Mouse (Mus musculus): ENCODE data around the gene Poc1b. TPM values are rescaled to one million over a fixed set of nuclear protein-coding genes. Genes with fewer than 3 reads are reported as not detected.
"Not testable (repeated sequence)": the region's sequence is repeated elsewhere in the genome, so short reads cannot be mapped to it uniquely, and the experiment has no call there.

The Poc1b gene
- polyA plus RNA-seq, 1 experiment = 11.4 TPM

DNA sequence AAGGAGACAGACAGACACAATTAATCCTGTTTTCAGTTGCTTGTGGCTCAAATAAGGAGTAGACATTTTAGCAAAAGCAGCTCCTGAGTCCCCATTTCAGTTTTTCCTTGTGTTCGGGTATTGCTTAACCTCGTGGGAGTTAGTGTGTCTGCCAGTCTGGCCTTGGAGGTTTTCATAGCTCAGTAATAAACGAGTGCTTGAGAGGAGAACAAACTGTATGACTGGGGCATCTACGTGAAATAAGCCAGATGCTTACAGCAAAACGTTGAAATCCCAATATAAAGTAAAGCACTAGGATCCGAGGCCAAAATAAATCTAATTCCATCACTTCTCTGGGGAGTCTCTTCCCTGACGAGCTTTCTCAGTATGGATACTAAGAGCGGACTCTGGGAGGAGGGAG lies 38.8 kb downstream of the Poc1b start:
- Histone ChIP-seq H3K27me3 (ENCODE audit: control insufficient read depth, insufficient read depth, low read length) (no peaks in the 10 kb centered on the region), H3K4me1 (replicated peaks; ENCODE audit: control insufficient read depth, insufficient read depth, low read length) (no peaks in the 10 kb centered on the region), H3K36me3 (ENCODE audit: control insufficient read depth, insufficient read depth, low read length) (no peaks in the 10 kb centered on the region), H3K4me3 (ENCODE audit: control insufficient read depth, insufficient read depth, low read length) (no peak overlapping the region), H3K27ac (ENCODE audit: control insufficient read depth, insufficient read depth, low read length) (no peak overlapping the region)
- DNase-seq = no peak
- 94% methylated on average over 8 of the region's 8 CpGs for WGBS
- TF ChIP-seq CTCF (IDR thresholded peaks at IDR 0.05; ENCODE audit: borderline replicate concordance, control insufficient read depth, extremely low read depth, insufficient read depth, low read length, poor library complexity) = no peak
- TF ChIP-seq POLR2A (IDR thresholded peaks at IDR 0.05; ENCODE audit: control insufficient read depth, extremely low read depth, insufficient read depth, low read length, poor library complexity) = no peak

DNA sequence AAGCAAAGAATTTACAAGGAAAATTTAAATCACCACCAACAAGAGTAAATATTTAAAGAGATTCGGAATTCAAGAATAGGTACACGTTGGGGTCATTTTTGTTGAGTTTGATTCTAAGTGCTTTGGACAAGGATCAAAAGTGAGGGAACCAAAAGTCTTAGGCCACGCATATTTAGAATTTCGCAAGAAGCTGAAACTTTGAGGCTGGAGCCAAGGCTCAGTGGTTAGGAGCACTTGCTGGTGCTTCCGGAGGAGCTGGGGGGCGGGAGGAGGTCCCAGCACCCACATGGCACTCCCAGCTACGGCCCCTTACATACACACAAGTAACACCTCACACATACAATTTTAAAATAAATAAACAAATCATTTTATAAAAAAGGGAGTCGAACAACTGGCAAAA lies 39.8 kb downstream of the Poc1b start:
- Histone ChIP-seq H3K4me1 (replicated peaks; ENCODE audit: control insufficient read depth, insufficient read depth, low read length) (no peaks in the 10 kb centered on the region), H3K36me3 (ENCODE audit: control insufficient read depth, insufficient read depth, low read length) (no peaks in the 10 kb centered on the region), H3K4me3 (ENCODE audit: control insufficient read depth, insufficient read depth, low read length) (no peak overlapping the region), H3K27me3 (ENCODE audit: control insufficient read depth, insufficient read depth, low read length) (no peaks in the 10 kb centered on the region), H3K27ac (ENCODE audit: control insufficient read depth, insufficient read depth, low read length) (no peak overlapping the region)
- WGBS = 94% methylated on average over 8 of the region's 8 CpGs
- no peak for TF ChIP-seq POLR2A (IDR thresholded peaks at IDR 0.05; ENCODE audit: control insufficient read depth, extremely low read depth, insufficient read depth, low read length, poor library complexity)
- no peak for TF ChIP-seq CTCF (IDR thresholded peaks at IDR 0.05; ENCODE audit: borderline replicate concordance, control insufficient read depth, extremely low read depth, insufficient read depth, low read length, poor library complexity)
- DNase-seq = no peak

DNA sequence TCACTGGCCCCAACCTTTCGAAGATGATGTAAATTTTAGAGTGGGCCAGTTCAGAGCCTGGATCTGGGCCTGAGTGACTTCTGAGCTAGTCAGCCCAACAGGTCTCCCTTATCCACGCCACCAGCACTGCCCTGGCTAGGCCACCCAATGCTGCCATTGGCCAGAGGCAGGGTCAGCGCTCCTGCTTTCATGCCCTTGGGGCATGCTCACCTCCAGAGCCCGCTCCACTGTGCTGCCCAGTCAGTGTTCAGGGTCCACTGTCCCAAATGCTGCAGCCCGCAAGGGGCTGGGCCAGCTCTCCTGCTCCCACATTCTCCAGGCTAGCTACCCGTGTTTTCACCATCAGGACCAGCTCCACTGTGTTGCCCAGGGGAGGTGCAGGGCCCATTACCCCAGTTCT lies 43.2 kb downstream of the Poc1b start:
- no peak overlapping the region for H3K4me3 ChIP-seq (ENCODE audit: control insufficient read depth, insufficient read depth, low read length)
- no peak overlapping the region for H3K27ac ChIP-seq (ENCODE audit: control insufficient read depth, insufficient read depth, low read length)
- H3K27me3 ChIP-seq (ENCODE audit: control insufficient read depth, insufficient read depth, low read length) = no peaks in the 10 kb centered on the region
- H3K36me3 ChIP-seq (ENCODE audit: control insufficient read depth, insufficient read depth, low read length) = no peaks in the 10 kb centered on the region
- no peak for DNase-seq
- 96% methylated on average over 6 of the region's 6 CpGs for WGBS
- TF ChIP-seq POLR2A (IDR thresholded peaks at IDR 0.05; ENCODE audit: control insufficient read depth, extremely low read depth, insufficient read depth, low read length, poor library complexity) (no peak), CTCF (IDR thresholded peaks at IDR 0.05; ENCODE audit: borderline replicate concordance, control insufficient read depth, extremely low read depth, insufficient read depth, low read length, poor library complexity) (no peak)
- no peaks in the 10 kb centered on the region for H3K4me1 ChIP-seq (replicated peaks; ENCODE audit: control insufficient read depth, insufficient read depth, low read length)

DNA sequence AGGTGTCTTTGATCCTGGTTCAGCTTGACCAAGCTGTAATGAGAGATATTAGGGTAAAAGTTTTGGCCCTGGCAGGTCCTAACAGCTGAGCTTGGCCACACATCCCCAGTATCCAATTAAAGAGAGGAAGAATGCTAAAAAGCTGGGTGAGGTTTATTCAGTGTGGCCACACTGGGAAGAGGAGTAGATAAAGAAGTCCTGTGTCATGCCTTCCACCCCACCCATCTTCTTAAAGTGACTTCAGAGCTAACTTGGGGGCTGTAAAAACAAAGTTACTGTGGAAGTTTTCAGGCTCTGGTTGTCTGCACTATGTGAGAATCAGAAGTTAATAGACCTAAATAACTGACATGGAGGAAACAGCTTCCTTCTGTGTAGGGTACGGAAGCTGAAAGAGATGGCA lies 44.7 kb downstream of the Poc1b start:
- 100% methylated on average over 1 of the region's 1 CpGs for WGBS
- Histone ChIP-seq H3K4me3 (ENCODE audit: control insufficient read depth, insufficient read depth, low read length) (no peak overlapping the region), H3K27me3 (ENCODE audit: control insufficient read depth, insufficient read depth, low read length) (no peaks in the 10 kb centered on the region), H3K4me1 (replicated peaks; ENCODE audit: control insufficient read depth, insufficient read depth, low read length) (no peaks in the 10 kb centered on the region), H3K27ac (ENCODE audit: control insufficient read depth, insufficient read depth, low read length) (no peak overlapping the region), H3K36me3 (ENCODE audit: control insufficient read depth, insufficient read depth, low read length) (no peaks in the 10 kb centered on the region; the same call in 1 of the 2 replicates)
- no peak for DNase-seq
- TF ChIP-seq POLR2A (IDR thresholded peaks at IDR 0.05; ENCODE audit: control insufficient read depth, extremely low read depth, insufficient read depth, low read length, poor library complexity) = no peak
- TF ChIP-seq CTCF (IDR thresholded peaks at IDR 0.05; ENCODE audit: borderline replicate concordance, control insufficient read depth, extremely low read depth, insufficient read depth, low read length, poor library complexity) = no peak

DNA sequence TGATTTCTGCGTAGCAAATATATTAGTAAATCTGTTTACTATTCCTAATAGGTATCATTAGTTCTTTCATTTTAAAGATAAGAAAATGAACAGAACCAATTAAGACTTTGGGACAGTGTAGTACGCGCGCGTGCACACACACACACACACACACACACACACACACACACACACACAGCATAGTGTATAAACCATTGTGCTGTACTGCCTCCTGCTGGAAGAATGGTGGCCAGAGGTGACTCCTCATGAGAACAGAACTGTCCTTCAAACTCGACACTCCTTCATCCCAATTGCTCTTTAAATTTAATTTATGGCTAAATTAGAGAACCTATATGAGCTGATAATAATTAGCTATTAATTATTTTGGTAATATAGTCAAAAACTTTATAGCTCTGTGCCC lies 45.2 kb downstream of the Poc1b start:
- WGBS = 83% methylated on average over 6 of the region's 6 CpGs

DNA sequence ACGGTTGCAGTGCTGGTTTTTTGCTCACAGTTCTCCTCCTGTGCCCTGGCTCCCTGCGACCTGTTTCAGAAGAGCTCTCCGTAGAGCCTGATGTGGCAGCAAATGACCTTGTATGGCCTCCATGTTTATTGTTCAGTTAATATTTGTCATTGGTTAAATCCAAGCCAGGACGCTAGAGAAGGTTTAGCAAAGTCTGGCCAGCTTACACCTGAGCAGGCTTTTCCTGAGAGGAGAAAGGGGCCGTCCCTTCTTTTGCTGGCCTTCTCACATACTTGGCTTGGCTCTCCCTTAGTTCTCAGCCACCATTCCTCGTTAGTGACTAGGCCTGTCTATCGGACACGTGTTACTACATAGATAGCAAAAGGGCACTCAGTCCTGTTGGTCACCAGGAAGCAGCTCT lies 47.8 kb downstream of the Poc1b start:
- Histone ChIP-seq H3K4me1 (replicated peaks; ENCODE audit: control insufficient read depth, insufficient read depth, low read length) (no peaks in the 10 kb centered on the region), H3K27ac (ENCODE audit: control insufficient read depth, insufficient read depth, low read length) (no peak overlapping the region), H3K27me3 (ENCODE audit: control insufficient read depth, insufficient read depth, low read length) (no peaks in the 10 kb centered on the region), H3K36me3 (ENCODE audit: control insufficient read depth, insufficient read depth, low read length) (no peaks in the 10 kb centered on the region; the same call in 1 of the 2 replicates), H3K4me3 (ENCODE audit: control insufficient read depth, insufficient read depth, low read length) (no peak overlapping the region)
- TF ChIP-seq CTCF (IDR thresholded peaks at IDR 0.05; ENCODE audit: borderline replicate concordance, control insufficient read depth, extremely low read depth, insufficient read depth, low read length, poor library complexity) = no peak
- TF ChIP-seq POLR2A (IDR thresholded peaks at IDR 0.05; ENCODE audit: control insufficient read depth, extremely low read depth, insufficient read depth, low read length, poor library complexity) = no peak
- DNase-seq = no peak
- WGBS = 95% methylated on average over 8 of the region's 8 CpGs

More for the DNA sequence above, 45.2 kb downstream of the Poc1b start:
- Histone ChIP-seq H3K27ac (ENCODE audit: control insufficient read depth, insufficient read depth, low read length) (no peak overlapping the region), H3K4me1 (replicated peaks; ENCODE audit: control insufficient read depth, insufficient read depth, low read length) (no peaks in the 10 kb centered on the region), H3K4me3 (ENCODE audit: control insufficient read depth, insufficient read depth, low read length) (no peak overlapping the region), H3K27me3 (ENCODE audit: control insufficient read depth, insufficient read depth, low read length) (no peaks in the 10 kb centered on the region), H3K36me3 (ENCODE audit: control insufficient read depth, insufficient read depth, low read length) (no peaks in the 10 kb centered on the region; the same call in 1 of the 2 replicates)
- peak; percentile 69 for DNase-seq
- TF ChIP-seq CTCF (IDR thresholded peaks at IDR 0.05; ENCODE audit: borderline replicate concordance, control insufficient read depth, extremely low read depth, insufficient read depth, low read length, poor library complexity) (no peak), POLR2A (IDR thresholded peaks at IDR 0.05; ENCODE audit: control insufficient read depth, extremely low read depth, insufficient read depth, low read length, poor library complexity) (no peak)

DNA sequence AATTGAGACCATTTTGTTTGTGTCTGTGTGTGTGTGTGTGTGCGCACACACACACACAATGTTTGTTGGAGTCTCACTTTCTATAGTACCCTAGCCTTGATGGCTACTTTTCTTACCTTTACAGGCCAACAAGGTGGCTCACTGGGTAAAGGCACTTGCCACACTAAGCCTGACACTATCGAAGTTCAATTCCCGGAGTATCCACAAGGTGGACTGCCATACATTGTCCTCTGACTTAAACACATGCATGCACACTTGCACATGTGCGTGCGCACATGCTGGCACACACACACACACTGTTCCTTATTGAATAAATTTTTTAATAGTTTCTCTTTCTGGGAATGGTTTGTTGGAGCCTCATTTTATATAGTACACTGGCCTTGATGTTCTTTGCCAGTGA lies 50.0 kb downstream of the Poc1b start:
- WGBS = 89% methylated on average over 5 of the region's 5 CpGs
- TF ChIP-seq CTCF (IDR thresholded peaks at IDR 0.05; ENCODE audit: borderline replicate concordance, control insufficient read depth, extremely low read depth, insufficient read depth, low read length, poor library complexity) (no peak), POLR2A (IDR thresholded peaks at IDR 0.05; ENCODE audit: control insufficient read depth, extremely low read depth, insufficient read depth, low read length, poor library complexity) (no peak)
- no peak overlapping the region for H3K4me3 ChIP-seq (ENCODE audit: control insufficient read depth, insufficient read depth, low read length)

DNA sequence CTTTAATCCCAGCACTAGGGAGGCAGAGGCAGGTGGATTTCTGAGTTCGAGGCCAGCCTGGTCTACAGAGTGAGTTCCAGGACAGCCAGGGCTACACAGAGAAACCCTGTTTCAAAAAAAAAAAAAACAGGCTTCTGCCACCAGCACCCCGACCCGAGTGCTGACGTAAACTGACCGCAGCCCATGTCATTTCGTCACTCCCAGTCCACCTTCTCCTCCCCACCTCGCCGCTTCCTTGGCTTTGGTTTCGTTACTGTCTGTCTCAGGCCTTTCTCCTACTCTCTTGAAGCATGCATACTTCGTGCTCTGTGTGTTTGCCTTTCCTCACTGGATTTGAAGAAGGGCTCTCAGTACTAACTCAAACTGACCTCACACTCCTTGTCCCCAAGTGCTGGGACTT lies 50.9 kb downstream of the Poc1b start:
- not testable (repeated sequence) for H3K4me1 ChIP-seq (replicated peaks; ENCODE audit: control insufficient read depth, insufficient read depth, low read length); DNase-seq; H3K4me3 ChIP-seq (ENCODE audit: control insufficient read depth, insufficient read depth, low read length); H3K27me3 ChIP-seq (ENCODE audit: control insufficient read depth, insufficient read depth, low read length); H3K27ac ChIP-seq (ENCODE audit: control insufficient read depth, insufficient read depth, low read length); H3K36me3 ChIP-seq (ENCODE audit: control insufficient read depth, insufficient read depth, low read length)
- WGBS = 96% methylated on average over 10 of the region's 10 CpGs

More for the DNA sequence above, 50.0 kb downstream of the Poc1b start:
- Histone ChIP-seq H3K36me3 (ENCODE audit: control insufficient read depth, insufficient read depth, low read length) (no peaks in the 10 kb centered on the region; the same call in 1 of the 2 replicates), H3K27ac (ENCODE audit: control insufficient read depth, insufficient read depth, low read length) (no peak overlapping the region), H3K4me1 (replicated peaks; ENCODE audit: control insufficient read depth, insufficient read depth, low read length) (no peaks in the 10 kb centered on the region), H3K27me3 (ENCODE audit: control insufficient read depth, insufficient read depth, low read length) (no peaks in the 10 kb centered on the region)
- DNase-seq = no peak

Measured in thymus, adult 2 months (tissue).